Mouse (Mus musculus) fibroblast of lung, adult 2 months (primary cell): ENCODE results near the gene H2al2a.
"Not testable (repeated sequence)": the region's sequence is repeated elsewhere in the genome, so short reads cannot be mapped to it uniquely, and the experiment has no call there.

Experiments used
- DNase-seq: peaks from one replicate; pipeline ENCODE4 v3.0.0-alpha.2; 2011; ENCODE audit warnings: low read depth

Gene H2al2a

GRCm38 (mm10) chr2:18028140-18029021, 31.6 kb upstream of the H2al2a start:
- DNase-seq, result peak; percentile 45

GRCm38 (mm10) chr2:18027448-18028139, 30.8 kb upstream of the H2al2a start:
- peak; percentile 83 for DNase-seq

- DNase-seq, result peak; percentile 62
Measured at GRCm38 (mm10) chr2:18026116-18026947, 29.6 kb upstream of the H2al2a start.

- no peak for DNase-seq
Measured at GRCm38 (mm10) chr2:18025781-18026115, 29.0 kb upstream of the H2al2a start.

GRCm38 (mm10) chr2:18025116-18025515, 28.4 kb upstream of the H2al2a start:
- no peak for DNase-seq

- DNase-seq, result no peak
Measured at GRCm38 (mm10) chr2:18022886-18023285, 26.1 kb upstream of the H2al2a start.

GRCm38 (mm10) chr2:18019122-18019521, 22.4 kb upstream of the H2al2a start:
- no peak for DNase-seq

GRCm38 (mm10) chr2:18017321-18017720, 20.6 kb upstream of the H2al2a start:
- no peak for DNase-seq

- DNase-seq, result no peak
Measured at GRCm38 (mm10) chr2:18016639-18017038, 19.9 kb upstream of the H2al2a start.

GRCm38 (mm10) chr2:18015581-18015980, 18.8 kb upstream of the H2al2a start:
- DNase-seq, result no peak

- DNase-seq, result no peak
Measured at GRCm38 (mm10) chr2:18012866-18013265, 16.1 kb upstream of the H2al2a start.

GRCm38 (mm10) chr2:18011226-18011625, 14.5 kb upstream of the H2al2a start:
- no peak for DNase-seq

- no peak for DNase-seq
Measured at GRCm38 (mm10) chr2:18005137-18005536, 8.4 kb upstream of the H2al2a start.

- DNase-seq, result no peak
Measured at GRCm38 (mm10) chr2:18004286-18004685, 7.5 kb upstream of the H2al2a start.

GRCm38 (mm10) chr2:18002306-18002705, 5.5 kb upstream of the H2al2a start:
- no peak for DNase-seq

GRCm38 (mm10) chr2:17989562-17989961, 7.2 kb downstream of the H2al2a start:
- DNase-seq, result no peak

GRCm38 (mm10) chr2:17989115-17989514, 7.6 kb downstream of the H2al2a start:
- DNase-seq, result no peak

GRCm38 (mm10) chr2:17986694-17987093, 10.1 kb downstream of the H2al2a start:
- no peak for DNase-seq

GRCm38 (mm10) chr2:17984774-17985173, 12.0 kb downstream of the H2al2a start:
- DNase-seq, result no peak

- no peak for DNase-seq
Measured at GRCm38 (mm10) chr2:17982747-17983146, 14.0 kb downstream of the H2al2a start.

- no peak for DNase-seq
Measured at GRCm38 (mm10) chr2:17978706-17979105, 18.1 kb downstream of the H2al2a start.

- DNase-seq, result not testable (repeated sequence)
Measured at GRCm38 (mm10) chr2:17978251-17978650, 18.5 kb downstream of the H2al2a start.
